Mouse (Mus musculus) spleen, adult 12 weeks (tissue): ENCODE data around the gene Ube2ql1.

Experiments
- DNase-seq: peaks from one replicate; pipeline ENCODE4 v3.0.0; 2022; ENCODE audit warnings: low spot score

Ube2ql1 gene

GRCm38 (mm10) chr13:69707496-69707895 lies 32.2 kb downstream of the Ube2ql1 start:
- DNase-seq: no peak

- DNase-seq: no peak
Observed at GRCm38 (mm10) chr13:69706919-69707318, 32.8 kb downstream of the Ube2ql1 start.

GRCm38 (mm10) chr13:69703505-69703904 lies 36.2 kb downstream of the Ube2ql1 start:
- no peak for DNase-seq

- no peak for DNase-seq
Observed at GRCm38 (mm10) chr13:69701397-69701796, 38.3 kb downstream of the Ube2ql1 start.

- no peak for DNase-seq
Observed at GRCm38 (mm10) chr13:69700827-69701226, 38.9 kb downstream of the Ube2ql1 start.

GRCm38 (mm10) chr13:69696333-69696991 lies 43.2 kb downstream of the Ube2ql1 start:
- no peak for DNase-seq

GRCm38 (mm10) chr13:69691074-69691473 lies 48.6 kb downstream of the Ube2ql1 start:
- DNase-seq: no peak

- no peak for DNase-seq
Observed at GRCm38 (mm10) chr13:69687023-69687422, 52.7 kb downstream of the Ube2ql1 start.

- DNase-seq: no peak
Observed at GRCm38 (mm10) chr13:69685406-69685818, 54.3 kb downstream of the Ube2ql1 start.

- no peak for DNase-seq
Observed at GRCm38 (mm10) chr13:69673921-69674618, 65.6 kb downstream of the Ube2ql1 start.

GRCm38 (mm10) chr13:69673197-69673920 lies 66.3 kb downstream of the Ube2ql1 start:
- no peak for DNase-seq

GRCm38 (mm10) chr13:69672565-69672964 lies 67.1 kb downstream of the Ube2ql1 start:
- DNase-seq: no peak

GRCm38 (mm10) chr13:69672121-69672520 lies 67.6 kb downstream of the Ube2ql1 start:
- no peak for DNase-seq

- DNase-seq: no peak
Observed at GRCm38 (mm10) chr13:69654508-69654907, 85.2 kb downstream of the Ube2ql1 start.
